Mouse (Mus musculus) embryonic facial prominence, embryonic 12.5 days (tissue): ENCODE data around the gene Rnf207. TPM values are rescaled to one million over a fixed set of nuclear protein-coding genes. Genes with fewer than 3 reads are reported as not detected.

Experiments
- ATAC-seq: fragments of 200-750 bp; cut with Nextera tagmentation; 2 replicates; pipeline ENCODE4 v1.8.0; 2017; ENCODE audit not compliant: insufficient number of reproducible peaks, insufficient read depth, low FRiP score, low TSS enrichment
- H3K27ac ChIP-seq: fragments of 300-500 bp; sonication (generic); 2 replicates; pipeline ENCODE4 v1.5.1; 2016; ENCODE audit warnings: mild to moderate bottlenecking
- H3K27me3 ChIP-seq: fragments of 300-500 bp; sonication (generic); 2 replicates; pipeline ENCODE4 v1.6.1; 2016; ENCODE audit warnings: mild to moderate bottlenecking, moderate library complexity
- H3K36me3 ChIP-seq: fragments of 300-500 bp; sonication (generic); 2 replicates; pipeline ENCODE4 v1.6.1; 2016; ENCODE audit warnings: mild to moderate bottlenecking
- H3K4me1 ChIP-seq: fragments of 300-500 bp; sonication (generic); 2 replicates; pipeline ENCODE4 v1.6.1; 2016
- H3K4me2 ChIP-seq: fragments of 300-500 bp; sonication (generic); replicated peaks from 2 replicates; pipeline ENCODE4 v1.6.1; 2016; ENCODE audit warnings: mild to moderate bottlenecking, moderate library complexity
- H3K4me3 ChIP-seq: fragments of 300-500 bp; sonication (generic); 2 replicates; pipeline ENCODE4 v1.5.1; 2016; ENCODE audit warnings: mild to moderate bottlenecking
- H3K9ac ChIP-seq: fragments of 300-500 bp; sonication (generic); 2 replicates; pipeline ENCODE4 v1.6.1; 2016; ENCODE audit warnings: mild to moderate bottlenecking, moderate library complexity
- H3K9me3 ChIP-seq: fragments of 300-500 bp; sonication (generic); 2 replicates; pipeline ENCODE4 v1.6.1; 2016; ENCODE audit warnings: mild to moderate bottlenecking, moderate library complexity
- WGBS: fragments of 180-500 bp; shearing (Covaris S2); methylation state at CpG from one replicate; pipeline ENCODE4 v1.1.7; 2016; 5-methylcytosine and 5-hydroxymethylcytosine counted together
- polyA plus RNA-seq: library from polyadenylated mRNA; unstranded; fragments of >200 nt; fragmentation: Nextera tagmentation; extraction: Ambion mirVana; gene quantifications from 2 replicates; pipeline ENCODE4 v1.2.1, GENCODE M21; 2016

The Rnf207 gene
- polyA plus RNA-seq: 1.0 and 2.3 TPM in 2 replicates

GRCm38 (mm10) chr4:152318517-152319234 is at the start of gene Rnf207:
TSS of gene Rnf207 (minus strand) at chr4:152318993.
- Histone ChIP-seq H3K27me3 (peaks cover 50% of the 10 kb centered on the region), H3K4me1 (peaks cover 9% of the 10 kb centered on the region), H3K27ac (no peak within 1 kb of the TSS), H3K9ac (no peak within 1 kb of the TSS), H3K9me3 (no peaks in the 10 kb centered on the region), H3K36me3 (no peaks in the 10 kb centered on the region), H3K4me3 (peak within 1 kb of the TSS; percentile 9; the same call in 1 of the 2 replicates), H3K4me2 (peak within 1 kb of the TSS; percentile 32)
- no peak; the same call in 1 of the 2 replicates for ATAC-seq
- WGBS: 4% methylated on average over 26 of the region's 26 CpGs

GRCm38 (mm10) chr4:152365228-152365627 is 46.4 kb upstream of the Rnf207 start:
- Histone ChIP-seq H3K9ac (no peak overlapping the region), H3K36me3 (no peaks in the 10 kb centered on the region), H3K27me3 (peaks cover 18% of the 10 kb centered on the region), H3K27ac (no peak overlapping the region), H3K4me1 (peaks cover 3% of the 10 kb centered on the region; the same call in 1 of the 2 replicates), H3K9me3 (no peaks in the 10 kb centered on the region), H3K4me3 (no peak overlapping the region), H3K4me2 (no peak overlapping the region)
- 68% methylated on average over 7 of the region's 7 CpGs for WGBS
- no peak for ATAC-seq

- H3K9ac ChIP-seq: no peak overlapping the region
- no peaks in the 10 kb centered on the region for H3K9me3 ChIP-seq
- no peak overlapping the region for H3K4me3 ChIP-seq
- H3K36me3 ChIP-seq: no peaks in the 10 kb centered on the region
- no peak overlapping the region for H3K27ac ChIP-seq
- 74% methylated on average over 9 of the region's 9 CpGs for WGBS
- no peak overlapping the region for H3K4me2 ChIP-seq
- peaks cover 38% of the 10 kb centered on the region for H3K27me3 ChIP-seq
- H3K4me1 ChIP-seq: peaks cover 3% of the 10 kb centered on the region; the same call in 1 of the 2 replicates
- ATAC-seq: no peak
These were observed 43.4 kb upstream of the Rnf207 start for GRCm38 (mm10) chr4:152362180-152362579.

GRCm38 (mm10) chr4:152360855-152361254 is 42.1 kb upstream of the Rnf207 start:
- under 1% methylated on average over 24 of the region's 24 CpGs for WGBS
- H3K27ac ChIP-seq: no peak overlapping the region
- H3K4me2 ChIP-seq: peak overlapping the region; percentile 37
- H3K4me3 ChIP-seq: no peak overlapping the region
- 0 out of 2 replicates have a peak, but pooled peaks have one; percentile 37 for ATAC-seq
- no peaks in the 10 kb centered on the region for H3K9me3 ChIP-seq
- H3K27me3 ChIP-seq: peaks cover 38% of the 10 kb centered on the region
- H3K9ac ChIP-seq: no peak overlapping the region
- H3K4me1 ChIP-seq: peaks cover 3% of the 10 kb centered on the region; the same call in 1 of the 2 replicates
- H3K36me3 ChIP-seq: no peaks in the 10 kb centered on the region

GRCm38 (mm10) chr4:152359700-152360099 is 40.9 kb upstream of the Rnf207 start:
- H3K27ac ChIP-seq: no peak overlapping the region
- no peak for ATAC-seq
- no peak overlapping the region for H3K9ac ChIP-seq
- H3K4me2 ChIP-seq: no peak overlapping the region
- peaks cover 38% of the 10 kb centered on the region for H3K27me3 ChIP-seq
- 9% methylated on average over 11 of the region's 11 CpGs for WGBS
- peaks cover 3% of the 10 kb centered on the region; the same call in 1 of the 2 replicates for H3K4me1 ChIP-seq
- no peak overlapping the region for H3K4me3 ChIP-seq
- H3K9me3 ChIP-seq: no peaks in the 10 kb centered on the region
- no peaks in the 10 kb centered on the region for H3K36me3 ChIP-seq

GRCm38 (mm10) chr4:152355672-152356071 is 36.9 kb upstream of the Rnf207 start:
- no peak overlapping the region for H3K4me3 ChIP-seq
- H3K9ac ChIP-seq: no peak overlapping the region
- H3K9me3 ChIP-seq: no peaks in the 10 kb centered on the region
- H3K4me2 ChIP-seq: no peak overlapping the region
- WGBS: 77% methylated on average over 7 of the region's 7 CpGs
- no peaks in the 10 kb centered on the region for H3K36me3 ChIP-seq
- peaks cover 45% of the 10 kb centered on the region for H3K27me3 ChIP-seq
- ATAC-seq: no peak
- no peaks in the 10 kb centered on the region for H3K4me1 ChIP-seq
- H3K27ac ChIP-seq: no peak overlapping the region

GRCm38 (mm10) chr4:152353886-152354637 is 35.3 kb upstream of the Rnf207 start:
- WGBS: 82% methylated on average over 14 of the region's 14 CpGs
- ATAC-seq: no peak
- Histone ChIP-seq H3K4me1 (peaks cover 4% of the 10 kb centered on the region), H3K9me3 (no peaks in the 10 kb centered on the region), H3K27me3 (peaks cover 43% of the 10 kb centered on the region), H3K9ac (no peak overlapping the region), H3K4me3 (no peak overlapping the region), H3K36me3 (no peaks in the 10 kb centered on the region), H3K4me2 (no peak overlapping the region), H3K27ac (no peak overlapping the region)

GRCm38 (mm10) chr4:152351422-152352305 is 32.9 kb upstream of the Rnf207 start:
- Histone ChIP-seq H3K4me1 (peaks cover 4% of the 10 kb centered on the region), H3K4me3 (no peak overlapping the region), H3K36me3 (no peaks in the 10 kb centered on the region), H3K9ac (no peak overlapping the region), H3K9me3 (no peaks in the 10 kb centered on the region), H3K4me2 (no peak overlapping the region), H3K27ac (no peak overlapping the region), H3K27me3 (peaks cover 51% of the 10 kb centered on the region)
- 13% methylated on average over 14 of the region's 14 CpGs for WGBS
- no peak; the same call in 1 of the 2 replicates for ATAC-seq

- peaks cover 51% of the 10 kb centered on the region for H3K27me3 ChIP-seq
- no peak overlapping the region for H3K9ac ChIP-seq
These were observed 32.1 kb upstream of the Rnf207 start for GRCm38 (mm10) chr4:152350722-152351421.

GRCm38 (mm10) chr4:152349837-152350381 is 31.1 kb upstream of the Rnf207 start:
- Histone ChIP-seq H3K9ac (no peak overlapping the region), H3K4me1 (peaks cover 4% of the 10 kb centered on the region), H3K4me3 (no peak overlapping the region), H3K27me3 (peaks cover 51% of the 10 kb centered on the region), H3K36me3 (no peaks in the 10 kb centered on the region), H3K27ac (no peak overlapping the region), H3K9me3 (no peaks in the 10 kb centered on the region), H3K4me2 (peak overlapping the region; percentile 8; the same call in 1 of the 2 replicates)
- WGBS: 11% methylated on average over 17 of the region's 17 CpGs
- ATAC-seq: no peak

More at GRCm38 (mm10) chr4:152350722-152351421, 32.1 kb upstream of the Rnf207 start:
- no peak overlapping the region for H3K27ac ChIP-seq
- H3K4me2 ChIP-seq: no peak overlapping the region
- no peaks in the 10 kb centered on the region for H3K36me3 ChIP-seq
- no peaks in the 10 kb centered on the region for H3K9me3 ChIP-seq
- no peak overlapping the region for H3K4me3 ChIP-seq
- peaks cover 4% of the 10 kb centered on the region for H3K4me1 ChIP-seq
- WGBS: 33% methylated on average over 8 of the region's 8 CpGs
- no peak for ATAC-seq
